Mouse (Mus musculus) lung, adult 2 months (tissue): ENCODE measurements around the gene Bbx.

Experiments
- CTCF ChIP-seq: fragments of 200-500 bp; IDR thresholded peaks from 2 replicates; pipeline ENCODE4 v1.5.1; 2011; ENCODE audit warnings: mild to moderate bottlenecking, low read length, control low read depth; ENCODE audit not compliant: insufficient read depth
- POLR2A ChIP-seq: fragments of 200-500 bp; IDR thresholded peaks from 2 replicates; pipeline ENCODE4 v1.6.1; 2011; ENCODE audit warnings: low read depth, mild to moderate bottlenecking, control low read depth, low read length, borderline replicate concordance; ENCODE audit errors: extremely low read depth

DNA sequence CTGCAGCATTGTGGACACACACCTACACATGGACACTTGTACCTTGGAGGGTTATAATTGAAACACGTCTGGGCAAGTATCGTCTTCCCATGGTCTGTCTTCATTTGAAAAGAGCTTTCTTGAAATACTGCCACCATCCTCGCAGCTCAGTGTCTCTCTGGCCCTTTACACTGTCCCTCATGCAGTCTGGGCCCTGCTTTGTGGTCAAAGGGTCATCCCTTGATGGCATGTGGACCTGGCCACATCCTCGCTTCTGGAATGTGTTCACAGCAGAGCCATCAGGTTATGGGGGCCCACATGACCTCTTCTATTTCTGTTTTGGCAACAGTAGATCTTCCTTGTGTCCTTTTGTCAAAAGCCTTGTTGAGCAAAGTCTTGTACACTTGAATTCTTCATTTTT lies 282.6 kb downstream of the Bbx start:
- no peak for TF ChIP-seq POLR2A
- TF ChIP-seq CTCF = no peak
